Mouse (Mus musculus) thymus, postnatal 36 days (tissue): ENCODE results near the gene Vps33b.

Experiments
- DNase-seq, 2 experiments: peaks; one replicate each; pipeline ENCODE4 v3.0.0; 2022; ENCODE audit warnings: mixed read lengths in 2 of 2

The Vps33b gene

DNA sequence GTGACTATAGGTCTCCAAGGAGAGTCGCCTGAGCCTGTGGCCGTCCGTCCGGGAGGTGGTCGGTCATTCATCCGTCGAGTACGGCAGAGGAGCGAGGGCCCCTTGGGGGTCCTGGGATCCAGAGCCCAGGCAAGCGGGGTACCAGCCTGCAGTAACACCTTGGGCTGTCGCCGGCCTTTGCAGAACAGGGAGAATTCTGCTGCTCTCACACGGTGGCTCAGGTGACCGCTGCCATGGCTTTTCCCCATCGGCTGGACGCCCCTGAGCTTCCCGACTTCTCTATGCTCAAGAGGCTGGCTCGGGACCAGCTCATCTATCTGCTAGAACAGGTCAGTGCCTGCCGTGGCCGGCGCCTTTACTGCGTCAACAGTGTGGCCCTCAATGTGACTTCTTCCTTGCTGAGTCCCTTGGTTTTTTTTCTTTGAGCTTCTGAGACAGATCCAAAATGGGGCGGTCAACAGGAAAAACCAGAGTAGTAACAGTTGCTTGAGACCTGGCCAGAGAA is 354 bp downstream of the Vps33b start:
- DNase-seq, result no peak

DNA sequence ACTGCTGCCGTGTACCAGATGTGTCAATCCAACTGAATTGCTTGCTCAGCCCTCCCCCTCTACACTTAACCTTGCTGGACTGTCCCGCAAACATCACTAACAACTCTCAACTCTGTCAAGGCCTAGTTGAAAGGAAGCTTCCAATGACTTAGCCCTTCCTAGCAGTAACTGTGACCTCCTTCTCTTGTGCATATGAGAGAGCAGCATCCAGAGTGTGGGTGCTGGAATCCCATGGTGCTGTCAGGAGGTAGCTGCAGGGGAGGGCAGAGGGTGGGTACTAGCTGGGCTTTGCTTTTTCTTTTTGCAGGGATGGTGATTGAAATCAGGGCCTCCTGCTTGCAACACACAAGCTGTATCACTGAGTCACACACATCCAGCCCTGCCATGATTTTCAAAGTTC is 4.0 kb downstream of the Vps33b start:
- no peak for DNase-seq

DNA sequence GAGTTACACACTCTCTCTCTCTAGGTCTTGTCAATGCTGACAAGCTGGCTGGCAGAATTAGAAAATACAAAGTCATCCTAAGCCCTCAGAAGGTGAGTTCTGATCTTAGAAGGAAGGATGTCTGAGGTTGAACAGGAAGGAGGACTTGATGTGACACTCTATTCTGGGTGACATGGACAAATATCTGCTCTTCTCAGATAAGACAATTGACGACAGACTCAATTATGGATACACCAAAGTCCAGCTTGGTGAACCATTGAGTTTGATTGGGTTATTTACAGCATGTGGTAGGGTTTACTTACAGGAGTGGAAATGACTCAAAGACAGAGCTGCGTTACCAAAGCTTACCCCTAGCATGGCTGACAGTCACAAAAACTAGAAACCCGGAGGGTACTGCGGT is 6.9 kb downstream of the Vps33b start:
- no peak for DNase-seq

DNA sequence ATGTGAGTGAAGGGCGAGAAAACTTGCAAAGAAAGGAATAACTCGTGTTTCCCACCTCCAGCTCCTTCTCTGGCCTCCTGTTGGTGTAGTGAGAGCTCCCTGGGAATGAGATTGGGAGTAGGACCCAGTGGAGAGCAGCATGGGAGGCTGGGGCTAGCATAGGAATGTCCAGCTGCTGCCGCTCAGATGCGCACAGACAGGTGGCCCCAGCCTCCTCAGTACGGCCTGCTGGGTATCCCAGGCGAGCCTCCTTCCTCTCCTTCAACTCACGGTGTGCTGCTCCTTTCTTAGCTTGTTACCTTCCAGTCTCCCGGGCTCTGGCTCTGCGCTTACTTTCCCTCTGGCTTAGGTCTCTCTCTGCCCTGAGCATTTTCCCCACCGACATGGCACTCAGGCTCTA is 10.6 kb downstream of the Vps33b start:
- no peak for DNase-seq

DNA sequence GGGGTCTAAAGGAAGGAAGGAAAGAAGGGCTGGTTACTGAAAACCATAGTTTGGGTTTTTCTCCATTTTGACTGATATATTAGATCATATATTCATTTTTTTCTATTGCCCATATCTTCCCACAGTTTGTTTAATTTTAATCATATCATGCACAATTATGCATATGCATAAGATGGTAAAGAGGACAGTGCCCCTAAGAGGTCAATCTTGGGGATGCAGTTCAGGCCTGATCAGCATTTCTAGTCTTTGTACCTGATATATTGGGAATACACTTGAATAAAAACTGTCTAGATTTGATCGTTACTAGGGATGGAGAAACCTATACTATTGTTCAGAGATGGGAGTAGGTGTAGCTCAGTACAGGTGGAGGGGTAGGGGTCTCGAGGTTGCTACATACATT is 11.5 kb downstream of the Vps33b start:
- no peak for DNase-seq

DNA sequence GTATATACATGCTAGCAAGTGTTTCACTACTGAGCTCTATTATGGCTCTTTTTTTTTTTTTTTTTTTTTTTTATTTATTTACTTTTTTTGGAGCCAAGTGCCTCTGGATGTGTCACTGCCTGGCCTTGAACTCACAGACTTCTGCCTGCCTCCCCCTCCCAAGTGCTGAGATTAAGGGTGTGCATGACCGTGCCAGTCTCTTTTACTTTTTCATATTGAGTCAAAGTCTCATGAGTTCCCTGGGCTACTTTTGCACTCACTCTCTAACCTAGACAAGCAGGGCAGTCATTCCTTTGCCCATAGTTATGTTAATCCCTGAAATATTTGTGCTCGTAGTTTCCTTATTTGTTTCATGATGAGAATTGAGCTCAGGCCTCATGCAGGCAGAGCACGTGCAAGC is 12.2 kb downstream of the Vps33b start:
- DNase-seq, result no peak

DNA sequence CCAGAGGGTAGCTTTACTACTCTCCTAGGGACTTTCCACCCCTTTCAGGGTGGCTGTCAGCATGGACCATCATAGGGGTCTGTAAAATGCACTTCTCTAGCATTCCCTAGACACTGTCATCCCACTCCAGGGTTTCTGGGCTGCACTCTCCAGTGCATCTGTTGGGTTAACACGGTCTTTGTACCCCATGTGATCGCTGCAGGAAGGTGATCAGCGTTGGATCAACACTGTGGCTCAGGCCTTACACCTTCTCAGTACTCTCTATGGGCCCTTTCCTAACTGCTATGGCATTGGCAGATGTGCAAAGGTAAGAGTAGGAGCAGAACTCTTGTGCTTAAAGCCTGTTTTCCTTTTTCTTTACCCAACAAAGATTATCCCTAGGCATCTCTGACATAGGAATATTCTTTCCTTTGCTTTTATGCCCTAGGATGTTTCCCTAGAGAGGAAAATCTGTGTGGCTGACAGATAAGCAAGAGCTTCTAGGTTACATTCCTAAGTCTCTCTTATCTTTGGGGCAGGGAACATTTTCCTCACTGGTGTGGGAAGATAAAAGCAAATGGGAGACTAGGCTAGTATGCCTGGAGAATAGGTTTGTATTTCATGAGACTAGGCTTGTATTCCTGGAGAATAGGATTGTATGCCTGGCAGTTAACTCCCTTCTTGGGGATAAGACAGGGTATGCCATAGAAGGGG is 13.9 kb downstream of the Vps33b start:
- no peak for DNase-seq

DNA sequence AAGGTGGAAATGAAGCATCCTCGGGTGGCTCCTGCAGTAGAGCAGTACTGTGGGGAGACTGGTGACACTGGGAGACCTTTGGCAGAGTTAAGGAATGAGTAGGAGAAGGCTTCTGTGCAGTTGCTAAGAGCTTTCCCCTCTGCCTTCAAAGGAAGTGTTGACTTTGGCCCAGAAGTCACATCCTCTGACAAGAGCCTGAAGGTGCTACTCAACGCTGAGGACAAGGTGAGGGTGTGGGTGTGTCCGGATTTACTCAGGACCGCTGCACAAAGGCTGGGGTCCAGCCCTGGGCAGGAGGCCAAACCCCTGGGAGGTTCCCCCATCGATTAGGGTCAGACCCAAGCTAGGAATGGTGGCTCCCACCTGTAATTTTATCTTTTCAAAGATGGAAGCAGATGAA is 14.9 kb downstream of the Vps33b start:
- no peak for DNase-seq

DNA sequence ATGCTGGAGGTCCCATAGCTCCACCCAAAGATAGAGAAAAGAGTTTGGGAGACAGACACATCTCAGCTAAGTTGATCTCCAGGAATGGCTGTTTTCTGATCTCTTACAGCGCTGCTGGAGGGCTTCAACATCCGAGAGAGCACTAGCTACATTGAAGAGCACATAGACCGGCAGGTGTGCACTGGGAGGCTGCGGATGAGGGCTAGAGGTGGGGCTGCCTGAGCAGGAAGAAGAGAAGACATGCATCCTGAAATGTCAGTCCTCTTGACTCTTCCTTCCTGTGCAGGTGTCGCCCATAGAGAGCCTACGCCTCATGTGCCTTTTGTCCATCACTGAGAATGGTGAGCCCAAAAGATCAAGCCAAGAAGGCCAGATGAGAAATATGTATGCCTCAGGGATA is 16.3 kb downstream of the Vps33b start:
- DNase-seq, result peak; percentile 53 to 78

DNA sequence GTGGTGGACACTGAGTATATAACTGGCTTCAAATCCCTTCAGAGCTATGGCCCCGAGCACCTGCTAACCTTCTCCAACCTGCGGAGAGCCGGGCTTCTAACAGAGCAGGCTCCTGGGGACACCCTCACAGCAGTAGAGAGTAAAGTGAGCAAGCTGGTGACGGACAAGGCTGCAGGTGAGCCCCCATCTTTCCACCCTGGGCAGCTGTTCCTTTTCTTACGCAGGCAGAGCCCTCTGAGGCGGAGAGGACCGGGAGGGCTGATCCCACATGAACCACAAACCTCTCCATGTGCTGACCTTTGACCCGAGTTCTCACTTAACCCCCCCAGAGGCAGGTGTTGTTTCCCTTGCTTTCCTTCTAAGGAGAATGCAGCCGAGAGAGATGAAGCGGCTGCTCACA is 18.3 kb downstream of the Vps33b start:
- DNase-seq, result peak in 1 of 2 experiments; percentile 37

DNA sequence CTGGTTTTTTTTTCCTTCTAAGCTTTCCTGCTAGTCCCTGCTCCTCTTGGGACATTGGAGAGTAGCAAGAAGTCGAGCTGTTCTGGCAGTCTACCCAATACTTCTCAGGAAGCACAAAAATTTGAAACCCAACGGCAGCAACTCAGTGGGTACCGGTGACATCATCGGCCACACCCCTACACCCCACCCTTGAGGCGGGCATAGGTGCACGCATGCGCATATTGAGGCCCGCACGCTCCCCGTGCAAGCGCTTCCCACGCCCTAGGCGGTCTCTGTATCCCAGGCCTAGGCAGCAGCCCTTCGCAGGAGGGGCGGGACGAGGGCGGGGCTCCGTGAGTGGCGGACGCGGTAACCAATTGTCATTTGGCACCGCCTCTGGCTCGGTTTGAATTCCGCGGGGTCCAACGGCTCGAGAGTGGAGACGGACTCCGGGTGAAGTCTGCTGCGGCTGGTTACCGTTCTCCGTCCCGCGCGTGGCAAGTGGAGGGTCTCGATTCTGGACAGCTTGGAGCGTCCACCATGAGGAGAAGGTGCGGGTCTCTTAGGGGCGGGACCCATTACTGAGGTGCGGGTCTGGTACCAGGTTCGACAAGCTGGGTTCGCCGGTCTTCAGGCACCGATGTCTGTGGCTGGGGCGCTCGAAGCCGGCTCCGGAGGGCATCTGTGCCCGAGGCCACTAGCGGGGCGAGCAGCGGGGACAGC is 24.8 kb downstream of the Vps33b start, which contains the start of gene Prc1:
Prc1 (plus strand) TSS at position 389 of the 702 bp plus-strand sequence.
- DNase-seq, result peak; percentile 99

DNA sequence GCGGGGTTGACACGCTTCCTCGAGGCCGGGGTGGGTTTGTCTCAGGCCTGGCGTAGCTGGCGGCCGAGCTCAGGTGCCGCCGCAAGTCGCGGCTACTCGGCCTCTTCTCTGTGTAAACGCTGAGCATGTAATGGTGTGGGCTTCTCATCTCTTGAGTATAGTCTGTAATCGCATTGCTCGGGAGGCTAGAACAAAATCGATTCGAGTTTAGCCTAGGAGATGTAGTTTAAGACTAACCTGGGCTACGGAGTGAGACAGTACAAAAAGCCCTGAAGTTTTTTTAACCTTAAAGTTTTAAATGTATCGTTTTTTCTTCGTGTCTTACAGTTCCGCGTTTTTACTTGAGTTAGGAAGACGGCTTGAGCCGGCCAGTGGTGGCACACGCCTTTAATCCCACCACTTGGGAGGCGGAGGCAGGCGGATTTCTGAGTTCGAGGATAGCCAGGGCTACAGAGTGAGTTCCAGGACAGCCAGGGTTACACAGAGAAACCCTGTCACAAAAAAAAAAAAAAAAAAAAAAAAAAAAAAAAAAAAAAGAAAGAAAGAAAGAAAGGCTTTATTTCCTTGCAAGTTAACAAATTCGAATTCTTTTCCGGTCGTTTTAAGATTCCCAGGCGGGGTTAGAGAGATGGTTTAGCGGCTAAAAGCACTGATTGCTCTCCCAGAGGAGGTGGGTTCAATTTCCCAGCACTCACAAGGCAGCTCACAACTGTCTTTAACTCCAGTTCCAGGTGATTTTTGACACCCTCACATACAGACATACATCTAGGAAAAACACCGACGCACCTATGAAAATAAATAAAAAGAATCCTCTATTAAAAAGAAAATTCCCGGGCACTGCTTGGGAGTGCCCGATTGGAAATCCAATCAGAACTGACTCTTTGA is 25.6 kb downstream of the Vps33b start:
- DNase-seq, result peak in 1 of 2 experiments; percentile 39

DNA sequence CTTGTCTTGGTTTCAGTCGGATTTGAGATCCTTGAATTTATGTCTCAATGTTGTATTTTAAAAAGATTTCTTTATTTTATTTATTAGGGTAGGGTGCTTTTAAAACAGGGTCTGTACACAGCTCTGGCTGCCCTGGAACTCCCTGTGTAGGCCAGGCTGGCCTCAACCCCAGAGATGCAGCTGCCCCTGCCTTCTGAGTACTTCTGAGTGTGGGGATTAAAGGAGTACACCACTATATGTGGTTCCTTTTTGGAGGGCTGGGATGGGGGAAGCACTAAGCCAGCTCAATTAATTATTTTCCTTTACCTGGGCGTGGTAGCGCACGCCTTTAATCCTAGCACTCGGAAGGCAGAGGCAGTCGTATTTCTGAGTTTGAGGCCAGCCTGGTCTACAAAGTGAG is 27.0 kb downstream of the Vps33b start:
- no peak for DNase-seq

DNA sequence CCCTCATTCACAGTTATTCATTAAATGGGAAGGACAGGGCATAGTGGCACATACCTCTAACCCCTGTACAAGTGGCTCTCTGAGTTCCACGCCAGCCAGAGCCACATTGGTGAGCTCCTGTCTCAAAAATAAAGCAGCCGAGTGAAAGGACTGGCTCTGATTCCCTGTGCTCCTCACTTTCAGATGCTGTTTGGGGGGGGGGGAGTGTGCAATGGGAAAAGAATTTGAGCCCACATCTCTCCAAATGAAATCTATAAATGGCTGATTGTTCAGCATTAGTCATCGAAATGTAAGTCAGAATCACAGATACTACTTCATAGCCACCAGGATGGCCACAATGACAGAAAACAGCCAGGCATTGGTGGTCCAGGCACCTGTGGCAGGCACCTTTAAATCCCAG is 27.6 kb downstream of the Vps33b start:
- DNase-seq, result no peak

DNA sequence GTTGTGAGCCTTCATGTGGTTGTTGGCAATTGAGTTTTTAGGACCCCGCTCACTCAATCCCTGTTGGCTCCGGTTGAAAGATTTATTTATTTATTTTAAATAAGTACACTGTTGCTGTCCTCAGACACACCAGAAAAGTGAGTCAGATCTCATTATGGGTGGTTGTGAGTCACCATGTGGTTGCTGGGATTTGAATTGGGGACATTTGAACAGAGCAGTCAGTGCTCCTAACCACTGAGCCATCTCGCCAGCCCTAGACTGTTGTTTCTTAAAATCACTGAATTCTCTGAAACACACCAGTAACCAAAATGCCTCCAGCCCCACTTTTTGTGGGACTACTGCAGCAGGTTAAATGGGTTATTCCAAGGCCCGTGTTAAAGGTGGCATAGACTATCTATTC is 29.3 kb downstream of the Vps33b start:
- DNase-seq, result no peak

DNA sequence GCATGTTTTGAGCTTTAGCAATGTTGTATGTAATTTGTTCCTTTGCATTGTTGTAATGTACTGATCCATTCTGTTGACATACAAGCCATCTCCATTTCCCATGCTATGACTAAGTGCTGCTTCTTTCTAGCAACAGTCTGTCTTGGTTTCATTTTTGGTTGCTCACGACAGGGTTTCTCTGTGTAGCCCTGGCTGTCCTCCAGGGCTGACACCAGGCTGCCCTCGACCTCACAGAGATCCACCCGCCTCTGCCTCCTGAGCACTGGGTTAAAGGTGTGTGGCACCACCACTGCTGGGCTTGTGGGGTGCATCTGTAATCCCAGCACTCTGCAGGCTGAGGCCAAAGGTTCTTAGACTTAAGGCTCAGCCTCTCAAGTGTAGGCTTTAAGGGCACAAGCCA is 30.1 kb downstream of the Vps33b start:
- no peak for DNase-seq

DNA sequence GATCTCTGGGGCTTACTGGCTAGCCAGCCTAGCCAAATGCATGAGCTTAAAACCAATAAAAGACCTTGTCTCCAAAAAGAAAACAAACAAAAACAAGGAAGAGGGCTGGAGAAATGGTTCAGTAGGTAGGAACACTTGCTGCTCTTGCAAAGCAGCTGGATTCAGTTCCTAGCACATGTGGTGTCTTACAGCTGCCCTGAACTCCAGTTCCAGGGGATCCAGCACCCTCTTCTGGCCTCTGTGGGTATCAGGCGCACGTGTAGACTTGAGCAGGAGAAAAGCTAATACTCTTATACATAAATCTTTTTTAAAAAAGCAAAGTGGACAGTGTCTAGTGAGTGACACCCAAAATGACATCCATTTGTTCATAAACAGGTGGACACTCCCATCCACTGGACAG is 32.1 kb downstream of the Vps33b start:
- DNase-seq, result no peak

DNA sequence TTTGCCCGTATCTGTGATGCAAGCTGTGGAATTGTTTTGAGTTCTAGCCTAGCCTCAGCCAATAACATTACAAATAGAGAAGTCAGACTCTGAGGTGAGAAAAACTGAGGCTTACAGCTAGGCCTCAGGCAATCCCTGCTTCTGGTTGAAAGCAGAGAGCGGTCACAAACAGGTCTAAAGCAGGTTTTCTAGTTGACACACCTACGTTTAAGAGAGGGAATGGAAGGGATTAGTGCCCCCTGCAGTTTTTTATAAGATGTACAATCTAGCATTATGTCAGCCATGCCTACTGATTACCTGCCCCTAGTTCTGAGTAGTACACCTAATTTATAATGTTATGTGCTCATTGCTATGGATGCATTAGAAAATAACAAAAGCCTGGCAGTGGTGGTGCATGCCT is 38.3 kb downstream of the Vps33b start:
- DNase-seq, result no peak

DNA sequence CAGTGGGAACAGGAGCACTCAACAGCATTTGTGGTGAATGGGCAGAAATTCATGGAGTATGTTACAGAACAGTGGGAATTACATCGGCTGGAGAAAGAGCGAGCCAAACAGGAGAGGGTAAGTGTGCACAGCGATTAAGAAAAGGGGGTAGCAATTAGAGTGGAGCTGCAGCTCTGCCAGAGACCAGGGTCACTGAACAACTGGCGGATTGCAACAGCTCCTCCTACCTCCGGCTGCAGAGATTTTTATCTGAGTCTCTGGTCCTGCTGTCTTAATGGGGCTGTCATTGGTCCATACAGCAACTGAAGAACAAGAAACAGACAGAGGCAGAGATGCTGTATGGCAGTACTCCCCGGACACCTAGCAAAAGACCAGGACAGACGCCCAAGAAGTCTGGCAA is 41.3 kb downstream of the Vps33b start:
- no peak for DNase-seq

DNA sequence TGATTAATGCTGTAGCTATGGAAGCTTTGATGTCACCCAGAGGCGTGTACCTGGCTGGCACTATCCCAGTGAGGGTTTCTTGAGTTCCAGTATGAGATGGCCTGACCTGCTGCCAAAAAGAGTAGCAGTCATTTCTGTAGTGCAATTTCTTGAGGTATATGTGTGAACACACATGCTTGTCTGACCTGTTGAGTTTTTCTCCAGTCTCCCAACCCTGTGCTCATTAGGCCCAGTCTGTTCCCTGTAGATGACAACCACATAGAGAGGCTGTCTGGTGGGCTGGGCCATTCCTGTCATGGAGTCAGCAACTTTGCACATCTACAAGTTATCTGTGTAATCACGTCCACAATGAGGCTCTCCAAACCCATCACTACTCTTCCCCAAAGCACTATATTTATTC is 46.3 kb downstream of the Vps33b start:
- DNase-seq, result no peak

DNA sequence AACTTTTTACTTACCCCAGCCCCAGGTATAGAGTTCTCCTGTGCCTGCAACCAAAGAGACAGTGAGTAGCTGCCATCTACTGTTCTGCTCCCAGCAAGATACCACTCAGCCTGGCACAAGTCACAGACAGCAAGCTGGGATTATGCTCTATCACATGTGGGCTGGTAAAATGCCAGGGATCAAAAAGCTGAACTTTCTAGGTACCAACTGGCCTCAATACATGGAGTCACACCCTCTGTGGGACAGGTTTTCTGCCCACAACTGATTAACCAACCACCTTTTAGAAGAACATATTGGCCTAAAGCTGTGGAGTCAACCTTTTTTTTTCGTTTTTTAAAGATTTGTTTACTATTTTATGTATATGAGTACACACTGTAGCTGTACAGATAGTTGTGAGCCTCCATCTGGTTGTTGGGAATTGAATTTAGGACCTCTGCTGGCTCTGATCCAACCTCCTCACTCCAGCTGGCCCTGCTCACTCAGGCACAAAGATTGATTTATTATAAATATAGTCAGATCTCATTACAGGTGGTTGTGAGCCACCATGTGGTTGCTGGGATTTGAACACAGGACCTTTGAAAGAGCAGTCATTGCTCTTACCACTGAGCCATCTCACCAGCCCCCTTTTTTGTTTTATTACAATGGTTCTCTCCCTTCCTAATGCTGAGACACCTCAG is 48.1 kb downstream of the Vps33b start:
- no peak for DNase-seq

DNA sequence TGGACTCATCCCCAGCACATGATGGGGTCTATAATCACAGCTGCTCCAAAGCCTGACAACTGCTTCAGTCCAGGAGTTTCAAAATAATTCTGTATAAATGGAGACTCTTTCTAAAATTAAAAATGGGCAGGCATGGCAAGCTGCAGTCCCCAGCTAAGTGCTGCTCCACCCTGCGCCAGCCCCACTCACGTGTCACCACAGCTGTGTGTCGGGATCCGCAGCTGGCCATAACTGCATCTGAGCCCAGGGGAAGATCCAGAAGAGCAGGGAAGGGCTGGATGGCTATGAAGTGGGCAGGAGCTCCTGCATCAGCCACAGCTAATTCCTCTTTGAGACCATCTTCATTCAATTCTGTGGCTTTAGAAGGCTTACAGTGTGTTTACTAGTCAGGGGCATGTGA is 49.2 kb downstream of the Vps33b start:
- DNase-seq, result no peak
